In genomic region chr13:60019291-60020174, GRCm38 (mm10) we compare ENCODE assay signal across 9 mouse cellular contexts.
A peak's percentile ranks its signal among the peaks of the same experiment; 100 is the strongest.
DNase-seq lines count a peak whose midpoint lies in the region; ATAC-seq and TF ChIP-seq lines count a peak whose summit lies in the region.
"Had no signal": no experiment of that assay in that cellular context is flagged by ENCODE, and none has a peak within 500 bp of the region (broad histone marks: within the 10 kb centered on the region; RNA-seq: fewer than 3 reads in every experiment).

No protein-coding gene starts in this region.

- H3K4me1 ChIP-seq in embryonic fibroblast, embryonic 13.5 days (ENCODE audit: control insufficient read depth, insufficient read depth, low read length) = peaks cover 6% of the 10 kb centered on the region
- H3K4me1 ChIP-seq in hindbrain, embryonic 15.5 days (replicated peaks) = peaks cover 13% of the 10 kb centered on the region
- H3K4me1 ChIP-seq: liver, embryonic 13.5 days had no signal

- DNase-seq in ovary, adult 18-20 months (ENCODE audit: low spot score) = peak; percentile 14
- no peak for DNase-seq in ovary, postnatal 10 days (ENCODE audit: low spot score)
- no peak for DNase-seq in thymus, postnatal 0 days (ENCODE audit: low spot score)
- DNase-seq in cerebellum, postnatal 36 days = no peak
- DNase-seq in layer of hippocampus, adult 9-11 months = no peak
- DNase-seq: liver, embryonic 13.5 days had no signal

- no peak overlapping the region for H3K4me2 ChIP-seq in hindbrain, embryonic 15.5 days
- H3K4me2 ChIP-seq in myocyte (ENCODE audit: low read depth) = peak overlapping the region; percentile 77
- H3K4me2 ChIP-seq: liver, embryonic 13.5 days had no signal

- H3K79me2 ChIP-seq in myocyte (ENCODE audit: control insufficient read depth, insufficient read depth) = no peaks in the 10 kb centered on the region

- no peak overlapping the region for H3K9ac ChIP-seq in hindbrain, embryonic 15.5 days
- H3K9ac ChIP-seq: liver, embryonic 13.5 days had no signal

- ATAC-seq in hindbrain, embryonic 15.5 days (ENCODE audit: low FRiP score, low read depth) = no peak

- H3K9me3 ChIP-seq in hindbrain, embryonic 15.5 days = no peaks in the 10 kb centered on the region
- H3K9me3 ChIP-seq: liver, embryonic 13.5 days had no signal

- no peak for TF ChIP-seq CTCF in embryonic fibroblast, embryonic 13.5 days (IDR thresholded peaks at IDR 0.05; ENCODE audit: borderline replicate concordance, insufficient read depth, low read length)

- peak; percentile 30; the same call in 1 of the 2 replicates for TF ChIP-seq POLR2A in embryonic fibroblast, embryonic 13.5 days (IDR thresholded peaks at IDR 0.05; ENCODE audit: low read depth, low read length)
- TF ChIP-seq POLR2A in myocyte (IDR thresholded peaks at IDR 0.05; ENCODE audit: insufficient read length, low read depth) = peak; percentile 25

- peak overlapping the region; percentile 99 for H3K27ac ChIP-seq in embryonic fibroblast, embryonic 13.5 days (ENCODE audit: insufficient read depth, low read length)
- peak overlapping the region; percentile 28; the same call in 1 of the 2 replicates for H3K27ac ChIP-seq in hindbrain, embryonic 15.5 days (replicated peaks)
- H3K27ac ChIP-seq: liver, embryonic 13.5 days had no signal

- 25% methylated on average over 13 of the region's 13 CpGs for WGBS in hindbrain, embryonic 15.5 days

- no peaks in the 10 kb centered on the region for H3K36me3 ChIP-seq in hindbrain, embryonic 15.5 days
- H3K36me3 ChIP-seq in myocyte (ENCODE audit: control insufficient read depth, insufficient read depth) = no peaks in the 10 kb centered on the region
- H3K36me3 ChIP-seq: liver, embryonic 13.5 days had no signal

- no peak overlapping the region for H3ac ChIP-seq in myocyte (ENCODE audit: control insufficient read depth, insufficient read length)

- H3K4me3 ChIP-seq in embryonic fibroblast, embryonic 13.5 days (ENCODE audit: insufficient read depth, low read length) = no peak overlapping the region
- no peak overlapping the region for H3K4me3 ChIP-seq in hindbrain, embryonic 15.5 days
- H3K4me3 ChIP-seq in myocyte = no peak overlapping the region
- H3K4me3 ChIP-seq: liver, embryonic 13.5 days had no signal

- H3K27me3 ChIP-seq in hindbrain, embryonic 15.5 days = no peaks in the 10 kb centered on the region
- H3K27me3 ChIP-seq in myocyte (ENCODE audit: control insufficient read depth, insufficient read depth, insufficient read length) = no peaks in the 10 kb centered on the region
- H3K27me3 ChIP-seq: liver, embryonic 13.5 days had no signal

TF ChIP-seq in myocyte, 11 proteins besides CTCF, POLR2A, EP300 and RAD21:
- TF ChIP-seq MAX (IDR thresholded peaks at IDR 0.05; ENCODE audit: low read depth) (no peak), POLR2AphosphoS2 (IDR thresholded peaks at IDR 0.05; ENCODE audit: insufficient read length, low read depth) (no peak)
